Mouse (Mus musculus) T-helper 2 cell (primary cell): ENCODE data around the gene Btbd2.
"Not testable (repeated sequence)": the region's sequence is repeated elsewhere in the genome, so short reads cannot be mapped to it uniquely, and the experiment has no call there.

Source experiments
- in situ Hi-C: fragments of 300-600 bp; cut with MboI, MseI; formaldehyde crosslinking; loops from one replicate; pipeline ENCODE4 v1.15.1; 2025; ENCODE audit warnings: high pct_unique_total_duplicates

Gene Btbd2

GRCm38 (mm10) chr10:80609269-80609924, 47.5 kb downstream of the Btbd2 start:
- in situ Hi-C loops: no loop called here

- in situ Hi-C loops: no loop called here
Observed at GRCm38 (mm10) chr10:80608435-80608834, 48.4 kb downstream of the Btbd2 start.

DNA sequence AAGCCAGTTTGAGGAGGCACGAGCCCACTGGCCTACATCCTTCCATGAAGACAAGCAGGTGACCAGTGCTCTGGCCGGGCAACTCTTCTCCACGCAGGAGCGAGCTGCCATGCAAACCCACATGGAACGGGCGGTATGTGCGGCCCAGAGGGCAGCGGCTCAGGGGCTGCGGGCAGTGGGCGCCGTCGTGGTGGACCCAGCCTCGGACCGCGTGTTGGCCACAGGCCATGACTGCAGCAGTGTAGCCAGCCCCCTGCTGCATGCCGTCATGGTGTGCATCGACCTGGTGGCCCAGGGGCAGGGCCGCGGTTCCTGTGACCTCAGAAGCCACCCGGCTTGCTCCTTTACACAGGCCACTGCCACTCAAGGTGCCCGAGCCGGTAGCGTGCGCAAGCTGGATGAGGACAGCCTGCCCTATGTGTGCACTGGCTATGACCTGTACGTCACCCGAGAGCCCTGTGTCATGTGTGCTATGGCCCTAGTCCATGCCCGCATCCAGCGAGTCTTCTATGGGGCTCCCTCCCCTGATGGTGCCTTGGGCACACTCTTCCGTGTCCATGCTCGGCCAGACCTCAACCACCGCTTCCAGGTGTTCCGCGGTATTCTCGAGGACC, 50.0 kb downstream of the Btbd2 start:
- in situ Hi-C loops: no loop called here

- in situ Hi-C loops: no loop called here
Observed at GRCm38 (mm10) chr10:80606306-80606705, 50.6 kb downstream of the Btbd2 start.

DNA sequence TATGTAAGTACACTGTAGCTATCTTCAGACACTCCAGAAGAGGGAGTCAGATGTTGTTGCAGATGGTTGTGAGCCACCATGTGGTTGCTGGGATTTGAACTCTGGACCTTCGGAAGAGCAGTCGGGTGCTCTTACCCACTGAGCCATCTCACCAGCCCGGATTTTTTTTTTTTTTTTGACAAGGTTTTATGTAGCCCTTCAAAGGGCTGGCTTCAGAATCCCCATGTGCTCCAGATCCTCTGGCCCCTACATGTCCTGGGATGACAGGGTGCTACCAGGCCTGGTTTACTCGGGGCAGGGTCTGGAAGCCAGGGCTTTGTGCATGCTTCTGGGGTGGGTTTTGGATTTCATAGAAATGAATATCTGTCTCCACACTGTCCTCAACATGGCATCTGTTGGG, 51.1 kb downstream of the Btbd2 start, which contains the start of gene Gm49322:
Gm49322 (plus strand) TSS at position 301 of the 400 bp plus-strand sequence.
- in situ Hi-C loops: not testable (repeated sequence)

DNA sequence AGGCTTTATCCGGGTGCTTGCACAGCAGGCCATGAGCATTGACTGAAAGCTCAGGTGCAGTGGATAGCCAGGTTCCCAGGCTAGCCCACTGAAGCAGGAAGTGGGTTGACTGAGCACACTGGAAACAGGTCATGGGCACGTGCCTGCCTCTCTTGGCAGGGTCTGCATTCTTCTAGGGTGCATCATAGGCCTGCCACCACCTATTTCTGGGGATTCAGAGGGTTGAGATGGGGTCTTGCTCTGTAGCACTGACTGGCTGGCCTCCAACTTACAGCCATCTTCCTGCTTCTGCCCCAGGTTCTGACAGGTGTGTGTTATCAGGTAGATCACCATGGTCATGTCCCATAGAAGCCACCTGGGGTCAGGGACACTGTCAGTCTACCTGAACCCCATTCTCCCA, 51.9 kb downstream of the Btbd2 start:
- in situ Hi-C loops: no loop called here

DNA sequence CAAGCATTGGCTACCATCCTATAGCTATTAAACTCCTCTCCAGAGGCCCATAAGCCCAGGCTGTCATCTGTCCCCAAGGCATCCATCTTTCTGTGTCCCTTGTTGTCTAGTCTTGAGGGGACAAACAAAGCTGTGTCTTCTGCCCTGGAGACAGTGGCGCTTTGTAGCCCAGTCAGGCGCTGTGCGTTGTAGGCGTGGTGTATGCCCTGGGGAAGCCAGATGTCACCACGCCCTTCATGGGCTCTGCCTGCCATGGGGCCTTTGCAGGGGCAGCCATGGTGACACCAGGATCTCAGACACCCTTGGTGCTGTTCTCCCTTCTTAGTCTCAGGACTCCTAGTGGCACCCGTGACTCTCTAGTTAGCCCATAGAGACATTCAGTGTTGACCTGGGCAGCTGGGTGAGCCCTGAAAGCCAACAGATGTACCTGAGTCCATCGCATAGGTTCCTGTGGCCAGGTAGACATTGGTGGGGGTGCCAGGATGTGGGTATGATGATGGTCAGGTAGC, 52.8 kb downstream of the Btbd2 start:
- in situ Hi-C loops: no loop called here

GRCm38 (mm10) chr10:80603364-80603763, 53.5 kb downstream of the Btbd2 start:
- in situ Hi-C loops: no loop called here

- in situ Hi-C loops: no loop called here
Observed at GRCm38 (mm10) chr10:80602698-80603325, 54.1 kb downstream of the Btbd2 start, which contains the start of the genes Scamp4 and Adat3. Gene Scamp4, plus strand, starts transcription at chr10:80602872. Gene Adat3, plus strand, starts transcription at chr10:80602880.

DNA sequence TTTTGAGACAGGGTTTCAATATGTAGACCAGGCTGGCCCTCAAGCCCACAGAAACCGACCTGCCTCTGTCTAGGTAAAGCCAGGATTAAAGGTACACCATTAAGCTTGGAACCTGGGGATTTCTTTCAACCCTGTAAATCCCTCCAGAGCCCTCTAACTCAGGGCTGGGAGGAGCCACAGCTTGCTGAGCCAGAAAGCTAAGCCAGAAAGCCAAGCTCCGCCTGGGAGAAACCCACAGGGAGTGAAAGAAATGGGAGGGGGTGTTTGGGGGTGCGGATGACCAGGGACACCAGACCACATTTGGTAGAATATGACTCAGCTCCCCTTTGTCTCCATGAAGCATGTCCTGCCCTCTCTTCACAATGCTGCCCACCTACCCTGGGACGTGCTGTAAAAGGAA, 60.6 kb downstream of the Btbd2 start:
- in situ Hi-C loops: loop anchor here (10.0 kb wide), 1 partner anchor 358 kb away; no protein-coding TSS in a partner anchor
